Mouse (Mus musculus) C2C12 (cell line): ENCODE data around the gene Spata32. TPM values are rescaled to one million over a fixed set of nuclear protein-coding genes. Genes with fewer than 3 reads are reported as not detected.

Source experiments
- H3K27me3 ChIP-seq: one replicate; pipeline ENCODE4 v1.6.1; 2011; ENCODE audit not compliant: control insufficient read depth, insufficient read depth, insufficient read length
- H3K36me3 ChIP-seq: one replicate; pipeline ENCODE4 v1.6.1; 2011; ENCODE audit not compliant: control insufficient read depth, insufficient read depth
- H3K4me3 ChIP-seq: one replicate; pipeline ENCODE4 v1.5.1; 2011; ENCODE audit warnings: mild to moderate bottlenecking, control low read depth; ENCODE audit not compliant: poor library complexity, insufficient read depth, severe bottlenecking
- H3K79me2 ChIP-seq: one replicate; pipeline ENCODE4 v1.6.1; 2011; ENCODE audit not compliant: control insufficient read depth, insufficient read depth
- H3K79me3 ChIP-seq: one replicate; pipeline ENCODE4 v1.6.1; 2011; ENCODE audit warnings: low read depth, control low read depth
- H3ac ChIP-seq: one replicate; pipeline ENCODE3; 2011; ENCODE audit warnings: low read depth; ENCODE audit not compliant: control insufficient read depth, insufficient read length
- CEBPB ChIP-seq: IDR thresholded peaks from one replicate; pipeline ENCODE4 v1.6.1; 2011; ENCODE audit warnings: low read depth, mild to moderate bottlenecking, control low read depth, moderate library complexity
- CTCF ChIP-seq: IDR thresholded peaks from one replicate; pipeline ENCODE4 v1.5.1; 2011; ENCODE audit not compliant: control insufficient read depth, insufficient read depth, insufficient read length
- FOSL1 ChIP-seq: IDR thresholded peaks from one replicate; pipeline ENCODE4 v1.8.0; 2011; ENCODE audit warnings: mild to moderate bottlenecking, low read length; ENCODE audit not compliant: poor library complexity, insufficient read depth, severe bottlenecking
- MAX ChIP-seq: IDR thresholded peaks from one replicate; pipeline ENCODE4 v1.6.1; 2011; ENCODE audit warnings: mild to moderate bottlenecking, control low read depth
- MYOD1 ChIP-seq: IDR thresholded peaks from one replicate; pipeline ENCODE4 v1.6.1; 2011; ENCODE audit warnings: low read depth; ENCODE audit not compliant: control insufficient read depth, insufficient read length
- MYOG ChIP-seq: IDR thresholded peaks from one replicate; pipeline ENCODE4 v1.6.1; 2011; ENCODE audit not compliant: control insufficient read depth, insufficient read length; ENCODE audit errors: extremely low read depth
- USF1 ChIP-seq: IDR thresholded peaks from one replicate; pipeline ENCODE4 v1.6.1; 2011; ENCODE audit warnings: low read depth, mild to moderate bottlenecking, control low read depth, moderate library complexity
- polyA plus RNA-seq: library from polyadenylated mRNA; unstranded; fragments of >200 nt; fragmentation: generic; extraction: Trizol; gene quantifications from one replicate; pipeline ENCODE4 v1.2.1, GENCODE M21; 2012; ENCODE audit warnings: missing spikeins

Spata32 gene
- polyA plus RNA-seq, 1 experiment, result not detected

DNA sequence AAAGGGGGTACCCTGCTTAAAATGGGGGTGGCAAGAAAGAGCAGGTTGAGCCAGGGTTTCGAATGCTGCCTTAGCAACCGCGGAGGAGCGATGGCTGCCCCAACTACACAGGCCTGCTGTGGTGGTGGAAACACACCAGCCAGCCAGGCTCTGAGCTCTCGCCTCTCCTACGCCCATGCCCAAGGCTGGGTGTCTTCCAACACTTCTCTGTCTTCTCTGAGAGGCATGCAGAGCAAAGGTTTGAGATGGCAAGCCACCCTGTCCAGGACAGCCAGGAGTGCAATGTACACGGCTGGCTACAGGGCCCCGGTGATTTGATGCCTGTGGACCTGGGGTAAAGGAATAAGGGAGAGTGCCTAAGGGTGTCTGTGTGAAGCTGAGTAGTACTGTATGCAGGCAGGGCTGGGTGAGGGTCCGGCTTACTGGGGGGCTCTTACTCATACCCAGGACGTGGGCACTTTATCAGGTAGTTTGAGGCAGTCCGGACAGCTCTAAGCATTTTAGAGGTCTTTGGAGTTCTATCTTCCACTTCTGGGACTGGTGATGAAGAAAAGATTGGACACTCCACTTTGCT lies 44.4 kb downstream of the Spata32 start:
- Histone ChIP-seq H3K79me2 (peaks cover 8% of the 10 kb centered on the region), H3K4me3 (no peak overlapping the region), H3K36me3 (no peaks in the 10 kb centered on the region), H3K79me3 (no peaks in the 10 kb centered on the region), H3K27me3 (no peaks in the 10 kb centered on the region), H3ac (no peak overlapping the region)
- TF ChIP-seq USF1 (no peak), CEBPB (no peak), MYOD1 (no peak), MAX (no peak), FOSL1 (no peak), CTCF (no peak), MYOG (no peak)

DNA sequence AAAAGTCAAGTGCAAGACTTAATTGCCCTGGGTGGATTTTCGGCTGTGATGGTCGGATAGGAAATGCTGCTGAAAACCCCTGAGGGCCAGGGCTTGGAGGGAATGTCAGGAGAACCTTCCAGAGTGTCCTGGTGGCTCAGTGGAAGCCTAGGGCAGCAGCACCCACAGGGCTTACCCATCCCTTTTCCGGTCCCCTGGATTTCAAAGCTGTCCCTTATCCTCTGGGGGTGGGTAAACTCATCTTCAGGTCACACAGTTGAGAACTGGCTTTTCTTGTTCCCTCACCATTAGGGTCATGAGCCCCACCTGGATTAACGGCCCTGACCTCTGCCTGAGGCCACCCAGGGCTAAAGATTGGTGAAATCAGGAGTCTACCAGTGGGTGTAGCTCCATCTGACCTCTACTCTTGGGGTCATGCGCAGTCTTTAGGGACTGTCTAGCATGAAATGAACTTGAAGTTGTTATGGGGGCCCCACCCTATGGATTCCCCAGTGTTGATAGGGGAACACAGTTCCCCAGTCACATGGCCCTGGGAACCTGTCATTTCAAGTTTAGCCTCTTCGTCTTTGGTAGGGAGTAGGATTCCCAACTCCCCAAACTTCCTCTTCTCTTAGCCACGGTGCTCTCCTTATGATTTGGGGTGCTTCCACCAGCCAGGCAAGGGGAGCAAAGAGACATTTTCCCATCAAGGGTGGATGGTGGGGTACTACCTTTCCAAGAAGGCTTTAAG lies 45.0 kb downstream of the Spata32 start:
- no peaks in the 10 kb centered on the region for H3K36me3 ChIP-seq
- no peaks in the 10 kb centered on the region for H3K27me3 ChIP-seq
- TF ChIP-seq MAX (no peak), USF1 (no peak), CEBPB (no peak), CTCF (no peak), FOSL1 (no peak), MYOG (no peak), MYOD1 (no peak)
- H3K79me2 ChIP-seq, result peaks cover 8% of the 10 kb centered on the region
- H3K4me3 ChIP-seq, result no peak overlapping the region
- no peak overlapping the region for H3ac ChIP-seq
- no peaks in the 10 kb centered on the region for H3K79me3 ChIP-seq

DNA sequence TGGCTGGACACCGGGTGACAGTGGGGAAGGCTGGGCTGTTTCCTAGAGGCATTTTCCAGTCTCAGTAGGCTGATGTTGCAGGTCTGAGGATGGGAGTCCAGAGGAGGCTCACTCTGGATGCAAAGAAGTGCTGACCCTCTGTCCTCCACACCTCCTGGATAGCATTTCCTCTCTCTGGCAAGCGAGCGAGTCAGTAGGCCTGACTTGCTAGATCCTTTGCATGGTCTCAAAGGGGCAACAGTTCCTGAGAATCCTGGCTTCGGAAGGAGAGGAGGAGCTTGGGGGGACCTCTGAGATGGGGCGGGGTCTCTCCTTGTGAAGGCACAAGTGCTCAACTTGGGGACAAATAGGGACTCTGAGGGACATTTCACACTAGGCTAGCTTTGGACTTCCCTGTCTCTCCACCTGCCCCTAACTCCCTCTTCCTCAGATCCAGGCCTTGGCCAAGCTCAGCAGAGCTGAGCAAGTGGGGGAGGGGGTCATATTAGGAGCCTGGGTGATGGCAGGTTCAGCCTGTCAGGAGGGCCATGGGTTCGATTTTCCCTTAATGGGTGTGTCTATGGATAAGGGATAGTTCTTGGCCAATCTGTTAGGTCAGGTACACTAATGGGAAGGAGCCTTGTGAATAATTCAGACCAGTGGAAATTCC lies 45.7 kb downstream of the Spata32 start:
- H3K27me3 ChIP-seq, result no peaks in the 10 kb centered on the region
- no peak for TF ChIP-seq CEBPB
- peaks cover 6% of the 10 kb centered on the region for H3K79me2 ChIP-seq
- no peak overlapping the region for H3ac ChIP-seq
- H3K4me3 ChIP-seq, result no peak overlapping the region
- no peaks in the 10 kb centered on the region for H3K36me3 ChIP-seq
- H3K79me3 ChIP-seq, result no peaks in the 10 kb centered on the region

DNA sequence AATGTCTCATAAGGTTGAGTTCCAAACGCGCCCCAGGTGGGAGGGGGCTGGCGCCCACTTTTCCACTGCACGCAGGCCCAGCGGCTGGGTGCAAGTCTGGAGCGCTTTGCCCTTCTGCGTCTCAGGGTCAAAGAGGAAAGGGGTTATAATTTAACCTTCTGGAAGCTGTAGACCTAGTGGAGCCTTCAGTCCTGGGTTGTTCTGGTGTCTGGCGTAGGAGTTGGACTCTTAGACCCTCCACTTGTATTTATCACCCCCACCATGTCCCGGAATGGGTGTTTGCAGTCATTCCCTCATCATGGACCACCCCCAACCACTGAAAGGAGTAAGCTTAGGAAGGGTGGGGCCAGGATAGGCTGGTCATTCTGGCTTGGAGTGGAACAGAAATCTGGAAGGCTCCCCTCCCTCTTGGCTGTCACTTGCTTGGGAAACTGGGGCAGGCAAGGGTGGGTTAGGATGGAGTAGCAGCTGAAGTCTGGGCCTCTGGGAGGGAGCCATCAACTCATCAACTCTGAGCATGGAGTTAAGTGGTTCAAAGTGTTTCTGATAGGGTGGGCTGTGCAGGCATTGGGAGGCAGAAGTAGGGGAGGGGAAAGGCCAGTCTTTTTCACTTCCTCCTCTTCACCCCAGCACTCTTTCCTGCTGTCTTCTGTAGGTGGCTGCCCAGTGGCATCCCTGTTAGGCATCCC lies 46.4 kb downstream of the Spata32 start:
- H3K79me3 ChIP-seq, result no peaks in the 10 kb centered on the region
- no peak overlapping the region for H3ac ChIP-seq
- H3K79me2 ChIP-seq, result no peaks in the 10 kb centered on the region
- no peak overlapping the region for H3K4me3 ChIP-seq
- TF ChIP-seq MAX (no peak), MYOG (no peak), MYOD1 (no peak), USF1 (no peak), CEBPB (no peak), CTCF (no peak), FOSL1 (no peak)
- H3K36me3 ChIP-seq, result no peaks in the 10 kb centered on the region
- H3K27me3 ChIP-seq, result no peaks in the 10 kb centered on the region

DNA sequence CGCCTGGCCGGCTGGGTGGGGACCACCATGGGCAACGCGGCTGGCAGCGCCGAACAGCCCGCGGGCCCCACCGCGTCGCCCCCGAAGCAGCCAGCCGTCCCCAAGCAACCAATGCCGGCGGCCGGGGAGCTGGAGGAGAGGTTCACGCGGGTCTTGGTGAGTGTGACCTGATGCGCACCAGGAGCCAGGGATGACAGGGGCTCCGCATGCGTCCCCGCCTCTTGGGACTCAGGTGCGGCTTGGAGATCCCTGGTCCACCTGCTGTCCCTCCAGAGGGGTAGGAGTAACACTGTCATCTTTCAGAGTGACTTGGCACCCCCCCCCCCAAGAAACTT lies 47.0 kb downstream of the Spata32 start:
- TF ChIP-seq USF1 (no peak), FOSL1 (no peak), CTCF (no peak), MYOD1 (no peak), MYOG (no peak)
- Histone ChIP-seq H3K79me3 (no peaks in the 10 kb centered on the region), H3K79me2 (no peaks in the 10 kb centered on the region), H3K4me3 (peak overlapping the region; percentile 27), H3K27me3 (no peaks in the 10 kb centered on the region), H3K36me3 (no peaks in the 10 kb centered on the region), H3ac (peak overlapping the region; percentile 49)
